Mouse (Mus musculus) activated CD4-positive, CD25-positive, alpha-beta regulatory T cell (primary cell): ENCODE data around the gene Gm3194. TPM values are rescaled to one million over a fixed set of nuclear protein-coding genes. Genes with fewer than 3 reads are reported as not detected.

Source experiments
- polyA plus RNA-seq, 2 experiments: library from polyadenylated mRNA; unstranded; fragments of 100-300 nt; shearing (Covaris generic); gene quantifications; one replicate each; pipeline ENCODE4 v1.2.1; 2017

Gm3194 gene
- polyA plus RNA-seq = 1 to 10 TPM in 1 of 2 experiments, under 1 TPM in 1; 0.35 to 1.1 TPM

GRCm38 (mm10) chr14:5455367-5455766, at the start of gene Gm3194:
Gm3194 (minus strand) TSS chr14:5455467.

DNA sequence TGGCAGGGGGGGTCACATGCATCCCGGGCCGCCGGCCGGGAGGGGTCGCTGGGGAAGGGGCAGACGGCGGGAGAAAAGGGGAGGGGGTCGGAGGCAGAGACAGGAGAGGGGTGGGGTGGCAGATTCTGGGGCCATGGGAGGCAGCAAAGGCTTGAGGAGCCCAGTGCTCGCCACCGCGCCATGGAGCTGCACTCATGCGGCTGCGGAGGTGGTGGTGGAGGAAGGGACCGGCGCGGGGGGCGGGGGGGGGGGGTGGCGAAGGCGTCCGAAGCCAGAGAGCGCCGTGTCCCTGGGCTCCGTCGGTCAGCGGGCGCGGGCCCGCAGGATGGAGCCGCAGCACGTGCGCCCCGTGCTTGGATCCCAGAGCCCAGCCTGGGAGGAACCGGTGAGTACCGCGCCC, 46.1 kb upstream of the Gm3194 start, which contains the start of gene Gm3488:
Gm3488 (plus strand) TSS at position 301 of the 400 bp plus-strand sequence.

DNA sequence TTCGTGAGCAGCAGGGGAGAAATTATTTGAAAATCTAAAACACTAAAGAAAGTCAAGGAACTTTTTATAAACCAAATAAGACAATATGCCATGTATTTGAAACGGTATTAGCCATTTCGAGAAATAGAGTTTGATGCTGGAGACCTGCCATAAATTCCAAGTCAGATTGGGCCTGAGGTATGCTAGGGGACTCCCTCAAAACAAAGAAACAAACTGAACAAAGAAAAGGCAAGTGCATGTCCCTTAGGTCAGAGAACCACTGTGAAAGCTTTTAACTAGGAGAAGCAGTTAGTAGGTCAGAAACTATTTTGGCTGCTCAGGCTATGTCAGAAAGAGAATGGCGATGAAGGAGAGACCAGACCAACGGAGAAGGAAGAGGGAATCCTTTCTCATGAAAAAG, 28.6 kb upstream of the Gm3194 start, which contains the start of gene Gm3187:
Gm3187 (plus strand) TSS at position 301 of the 400 bp plus-strand sequence.

GRCm38 (mm10) chr14:5477730-5478129, 22.5 kb upstream of the Gm3194 start, which contains the start of gene Gm8246:
Gm8246 (minus strand) TSS chr14:5477830.

DNA sequence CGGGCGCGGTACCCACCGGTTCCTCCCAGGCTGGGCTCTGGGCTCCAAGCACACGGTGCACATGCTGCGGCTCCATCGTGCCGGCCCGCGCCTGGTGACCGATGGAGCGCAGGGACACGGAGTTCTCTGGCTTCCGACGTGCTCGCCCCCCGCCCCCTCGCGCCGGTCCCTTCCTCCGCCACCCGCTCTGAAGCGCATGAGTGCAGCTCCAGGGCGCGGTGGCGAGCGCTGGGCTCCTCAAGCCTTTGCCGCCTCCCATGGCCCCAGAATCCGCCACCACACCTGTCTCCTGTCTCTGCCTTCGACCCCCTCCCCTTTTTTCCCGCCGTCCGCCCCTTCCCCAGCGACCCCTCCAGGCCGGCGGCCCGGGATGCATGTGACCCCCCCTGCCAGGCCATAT, 66.3 kb downstream of the Gm3194 start, which contains the start of gene Gm3500:
Gm3500 (minus strand) TSS at position 101 of the 400 bp plus-strand sequence.

Other genes starting within 250 kb of the Gm3194 start
- gene Gm3526, start 194.9 kb downstream of the Gm3194 start, polyA plus RNA-seq = not detected
- not detected for gene Gm3542, start 120.5 kb downstream of the Gm3194 start, polyA plus RNA-seq
- gene Gm3500, start 66.4 kb downstream of the Gm3194 start, polyA plus RNA-seq = 1 to 10 TPM in 1 of 2 experiments, not detected in 1; 5.4 TPM
- gene Gm8246, start 22.4 kb upstream of the Gm3194 start, polyA plus RNA-seq = not detected
- gene Gm3187, start 28.7 kb upstream of the Gm3194 start, polyA plus RNA-seq = not detected
- gene Gm3488, start 46.2 kb upstream of the Gm3194 start, polyA plus RNA-seq = 1 to 10 TPM; 1.8 to 3.4 TPM
- gene Gm3532, start 83.0 kb upstream of the Gm3194 start, polyA plus RNA-seq = under 1 TPM in 1 of 2 experiments, not detected in 1; 0.64 TPM
- gene Gm8265, start 177.6 kb upstream of the Gm3194 start, polyA plus RNA-seq = not detected
- gene Gm9603, start 232.0 kb upstream of the Gm3194 start, polyA plus RNA-seq = not detected